Mouse (Mus musculus): ENCODE measurements around the gene Zfp704.

DNA sequence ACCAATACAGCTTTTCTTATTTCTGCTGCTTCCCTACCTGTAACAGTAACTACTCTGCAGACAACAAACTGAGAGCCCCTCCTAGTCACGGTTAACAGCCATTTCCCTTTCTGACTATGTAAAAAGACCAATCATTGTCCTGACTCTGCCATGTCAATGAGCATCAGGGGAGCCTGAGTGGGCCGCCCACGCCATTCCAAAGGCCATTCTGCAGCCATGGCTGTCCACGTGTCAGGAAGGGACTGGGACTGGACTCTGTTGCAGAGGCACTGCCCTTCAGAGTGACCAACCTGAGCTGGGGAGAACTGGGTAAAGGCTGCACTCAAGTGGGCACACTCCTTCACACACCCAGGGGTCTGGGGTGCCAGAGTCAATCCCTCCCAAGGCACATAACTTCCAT lies 127.9 kb downstream of the Zfp704 start:
- TF ChIP-seq CHD1 (IDR thresholded peaks at IDR 0.05; ENCODE audit: low read depth, low read length) (no peak), MYC (IDR thresholded peaks at IDR 0.05; ENCODE audit: low read depth, low read length) (no peak), UBTF (IDR thresholded peaks at IDR 0.05; ENCODE audit: borderline replicate concordance, insufficient read depth, low read depth, low read length) (no peak), ZC3H11A (IDR thresholded peaks at IDR 0.05; ENCODE audit: low read depth, low read length) (no peak), USF2 (IDR thresholded peaks at IDR 0.05; ENCODE audit: borderline replicate concordance in 1 of 2, insufficient read depth in 1 of 2, low read depth in 1 of 2, low read length in 2 of 2) (no peak), USF1 (IDR thresholded peaks at IDR 0.05; ENCODE audit: low read depth, low read length) (no peak)

All from MEL (cell line).